Mouse (Mus musculus): ENCODE data around the gene Gtpbp3. TPM values are rescaled to one million over a fixed set of nuclear protein-coding genes. Genes with fewer than 3 reads are reported as not detected.
A peak's percentile ranks its signal among the peaks of the same experiment; 100 is the strongest.

Gtpbp3 gene
- polyA plus RNA-seq, 1 experiment from 2014 or later, result 6.2 TPM

DNA sequence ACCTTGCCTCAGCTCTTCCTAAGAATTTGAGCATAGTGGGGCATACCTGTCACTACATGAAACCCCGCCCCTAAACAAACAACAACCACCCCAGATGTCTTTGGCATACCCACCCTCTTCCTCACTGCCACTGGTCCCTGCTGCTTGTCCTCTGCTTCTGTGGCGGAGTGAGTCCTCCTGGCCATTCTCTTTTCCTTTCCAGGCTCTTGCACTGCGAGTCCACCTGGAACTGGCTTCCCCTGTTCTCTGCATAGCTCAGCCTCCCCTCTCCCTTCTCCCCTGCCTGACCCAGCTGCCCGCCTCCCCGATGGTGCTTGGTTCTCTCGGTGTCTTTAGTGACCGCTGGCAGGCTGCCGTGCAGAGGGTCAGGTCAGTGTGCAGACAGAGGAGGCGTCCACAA, 55.9 kb downstream of the Gtpbp3 start:
- Histone ChIP-seq H3K9me3 (ENCODE audit: control insufficient read depth, low read length) (no peaks in the 10 kb centered on the region), H3K4me1 (replicated peaks; ENCODE audit: control insufficient read depth, insufficient read depth, low read length) (peaks cover 7% of the 10 kb centered on the region), H3K36me3 (ENCODE audit: control insufficient read depth, insufficient read depth, low read length) (peaks cover 28% of the 10 kb centered on the region), H3K4me3 (ENCODE audit: low read depth, low read length) (peak overlapping the region; percentile 75), H3K27me3 (replicated peaks; ENCODE audit: control insufficient read depth, insufficient read depth, low read length) (no peaks in the 10 kb centered on the region), H3K4me2 (ENCODE audit: low read length) (peak overlapping the region; percentile 75), H3K9ac (ENCODE audit: low read length) (no peak overlapping the region), H3K27ac (ENCODE audit: low read depth) (no peak overlapping the region)
- no peak for ATAC-seq (replicated peaks; ENCODE audit: low FRiP score, low TSS enrichment, low read depth)
- DNase-seq (ENCODE audit: low spot score), result no peak
- 88% methylated on average over 9 of the region's 9 CpGs for WGBS

GRCm38 (mm10) chr8:71545053-71545452, 57.1 kb downstream of the Gtpbp3 start:
- peaks cover 29% of the 10 kb centered on the region for H3K36me3 ChIP-seq (ENCODE audit: control insufficient read depth, insufficient read depth, low read length)
- H3K4me1 ChIP-seq (replicated peaks; ENCODE audit: control insufficient read depth, insufficient read depth, low read length), result peaks cover 7% of the 10 kb centered on the region
- H3K27ac ChIP-seq (ENCODE audit: low read depth), result no peak overlapping the region
- WGBS, result 91% methylated on average over 11 of the region's 11 CpGs
- H3K4me2 ChIP-seq (ENCODE audit: low read length), result no peak overlapping the region
- DNase-seq (ENCODE audit: low spot score) (no peak), ATAC-seq (replicated peaks; ENCODE audit: low FRiP score, low TSS enrichment, low read depth) (no peak)
- H3K27me3 ChIP-seq (replicated peaks; ENCODE audit: control insufficient read depth, insufficient read depth, low read length), result no peaks in the 10 kb centered on the region
- no peaks in the 10 kb centered on the region for H3K9me3 ChIP-seq (ENCODE audit: control insufficient read depth, low read length)
- H3K4me3 ChIP-seq (ENCODE audit: low read depth, low read length), result no peak overlapping the region
- no peak overlapping the region for H3K9ac ChIP-seq (ENCODE audit: low read length)

DNA sequence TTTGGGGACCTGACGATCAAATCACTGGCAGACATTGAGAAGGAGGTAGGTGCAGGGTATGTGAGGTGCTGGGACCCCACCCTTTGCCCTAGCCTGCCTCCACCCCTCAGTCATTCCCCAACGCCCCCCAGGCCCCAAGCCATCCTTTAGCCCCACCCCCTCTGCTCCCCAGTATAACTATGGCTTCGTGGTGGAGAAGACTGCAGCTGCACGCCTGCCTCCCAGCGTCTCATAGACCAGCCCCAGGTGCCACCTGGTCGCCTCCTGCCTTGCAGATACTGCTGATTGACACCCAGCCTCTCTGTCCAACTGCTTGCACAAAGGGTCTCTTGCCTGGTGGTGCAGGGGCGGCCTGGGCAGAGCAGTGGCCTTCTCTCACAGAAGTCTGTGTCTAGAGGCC, 59.7 kb downstream of the Gtpbp3 start:
- H3K9me3 ChIP-seq (ENCODE audit: control insufficient read depth, low read length), result no peaks in the 10 kb centered on the region

More for the DNA sequence above, 59.7 kb downstream of the Gtpbp3 start:
- Histone ChIP-seq H3K4me2 (ENCODE audit: low read length) (no peak overlapping the region), H3K36me3 (ENCODE audit: control insufficient read depth, insufficient read depth, low read length) (peaks cover 29% of the 10 kb centered on the region), H3K4me3 (ENCODE audit: low read depth, low read length) (no peak overlapping the region), H3K9ac (ENCODE audit: low read length) (no peak overlapping the region), H3K4me1 (replicated peaks; ENCODE audit: control insufficient read depth, insufficient read depth, low read length) (peaks cover 7% of the 10 kb centered on the region), H3K27ac (ENCODE audit: low read depth) (no peak overlapping the region), H3K27me3 (replicated peaks; ENCODE audit: control insufficient read depth, insufficient read depth, low read length) (no peaks in the 10 kb centered on the region)
- no peak for ATAC-seq (replicated peaks; ENCODE audit: low FRiP score, low TSS enrichment, low read depth)
- 84% methylated on average over 7 of the region's 7 CpGs for WGBS
- no peak for DNase-seq (ENCODE audit: low spot score)

Other genes starting within 250 kb of the Gtpbp3 start
- 21.6 and 25.3 TPM in 2 replicates for gene Myo9b, start 215.4 kb upstream of the Gtpbp3 start, polyA plus RNA-seq (2014; fragmentation: Nextera tagmentation; extraction: Ambion mirVana)
- gene Haus8, start 215.2 kb upstream of the Gtpbp3 start, polyA plus RNA-seq (2014; fragmentation: Nextera tagmentation; extraction: Ambion mirVana), result 47.9 and 60.1 TPM in 2 replicates
- 110 and 111 TPM in 2 replicates for gene Use1, start 121.3 kb upstream of the Gtpbp3 start, polyA plus RNA-seq (2014; fragmentation: Nextera tagmentation; extraction: Ambion mirVana)
- gene Ocel1, start 116.8 kb upstream of the Gtpbp3 start, polyA plus RNA-seq (2014; fragmentation: Nextera tagmentation; extraction: Ambion mirVana), result 3.5 and 5.3 TPM in 2 replicates
- 71.8 and 92.8 TPM in 2 replicates for gene Nr2f6, start 106.1 kb upstream of the Gtpbp3 start, polyA plus RNA-seq (2014; fragmentation: Nextera tagmentation; extraction: Ambion mirVana)
- gene Ushbp1, start 92.3 kb upstream of the Gtpbp3 start, polyA plus RNA-seq (2014; fragmentation: Nextera tagmentation; extraction: Ambion mirVana), result 8.3 and 9.4 TPM in 2 replicates
- gene Babam1, start 91.2 kb upstream of the Gtpbp3 start, polyA plus RNA-seq (2014; fragmentation: Nextera tagmentation; extraction: Ambion mirVana), result 95.1 and 99.9 TPM in 2 replicates
- 30.5 and 33.5 TPM in 2 replicates for gene Ankle1, start 82.1 kb upstream of the Gtpbp3 start, polyA plus RNA-seq (2014; fragmentation: Nextera tagmentation; extraction: Ambion mirVana)
- 29.4 and 30.8 TPM in 2 replicates for gene Abhd8, start 24.4 kb upstream of the Gtpbp3 start, polyA plus RNA-seq (2014; fragmentation: Nextera tagmentation; extraction: Ambion mirVana)
- 183 and 191 TPM in 2 replicates for gene Mrpl34, start 23.1 kb upstream of the Gtpbp3 start, polyA plus RNA-seq (2014; fragmentation: Nextera tagmentation; extraction: Ambion mirVana)
- 102 TPM in 2 replicates for gene Dda1, start 18.9 kb upstream of the Gtpbp3 start, polyA plus RNA-seq (2014; fragmentation: Nextera tagmentation; extraction: Ambion mirVana)
- 1.2 and 1.7 TPM in 2 replicates for gene Ano8, start 2.1 kb upstream of the Gtpbp3 start, polyA plus RNA-seq (2014; fragmentation: Nextera tagmentation; extraction: Ambion mirVana)
- gene Plvap, start 23.6 kb downstream of the Gtpbp3 start, polyA plus RNA-seq (2014; fragmentation: Nextera tagmentation; extraction: Ambion mirVana), result 59.3 and 63.7 TPM in 2 replicates
- 0.54 and 0.58 TPM in 2 replicates for gene Ccdc194, start 37.6 kb downstream of the Gtpbp3 start, polyA plus RNA-seq (2014; fragmentation: Nextera tagmentation; extraction: Ambion mirVana)
- 11.8 and 14.5 TPM in 2 replicates for gene Bst2, start 49.4 kb downstream of the Gtpbp3 start, polyA plus RNA-seq (2014; fragmentation: Nextera tagmentation; extraction: Ambion mirVana)
- 102 and 103 TPM in 2 replicates for gene Mvb12a, start 54.8 kb downstream of the Gtpbp3 start, polyA plus RNA-seq (2014; fragmentation: Nextera tagmentation; extraction: Ambion mirVana)
- gene Tmem221, start 70.8 kb downstream of the Gtpbp3 start, polyA plus RNA-seq (2014; fragmentation: Nextera tagmentation; extraction: Ambion mirVana), result 0.83 and 1.6 TPM in 2 replicates
- gene Nxnl1, start 78.5 kb downstream of the Gtpbp3 start, polyA plus RNA-seq (2014; fragmentation: Nextera tagmentation; extraction: Ambion mirVana), result not detected in 2 replicates
- 15.8 and 20.0 TPM in 2 replicates for gene Slc27a1, start 80.8 kb downstream of the Gtpbp3 start, polyA plus RNA-seq (2014; fragmentation: Nextera tagmentation; extraction: Ambion mirVana)
- 273 and 286 TPM in 2 replicates for gene Pgls, start 104.1 kb downstream of the Gtpbp3 start, polyA plus RNA-seq (2014; fragmentation: Nextera tagmentation; extraction: Ambion mirVana)
- gene Fam129c, start 109.5 kb downstream of the Gtpbp3 start, polyA plus RNA-seq (2014; fragmentation: Nextera tagmentation; extraction: Ambion mirVana), result 3.1 and 4.9 TPM in 2 replicates
- 84.4 and 85.3 TPM in 2 replicates for gene Colgalt1, start 122.9 kb downstream of the Gtpbp3 start, polyA plus RNA-seq (2014; fragmentation: Nextera tagmentation; extraction: Ambion mirVana)
- gene Unc13a, start 183.7 kb downstream of the Gtpbp3 start, polyA plus RNA-seq (2014; fragmentation: Nextera tagmentation; extraction: Ambion mirVana), result 1.6 and 2.4 TPM in 2 replicates
- 4.1 and 4.5 TPM in 2 replicates for gene Jak3, start 188.2 kb downstream of the Gtpbp3 start, polyA plus RNA-seq (2014; fragmentation: Nextera tagmentation; extraction: Ambion mirVana)
- 0.98 and 1.4 TPM in 2 replicates for gene Insl3, start 201.1 kb downstream of the Gtpbp3 start, polyA plus RNA-seq (2014; fragmentation: Nextera tagmentation; extraction: Ambion mirVana)
- 6.9 and 8.4 TPM in 2 replicates for gene B3gnt3, start 213.7 kb downstream of the Gtpbp3 start, polyA plus RNA-seq (2014; fragmentation: Nextera tagmentation; extraction: Ambion mirVana)
- 5.8 and 6.9 TPM in 2 replicates for gene Fcho1, start 237.6 kb downstream of the Gtpbp3 start, polyA plus RNA-seq (2014; fragmentation: Nextera tagmentation; extraction: Ambion mirVana)